Mouse (Mus musculus): ENCODE measurements around the gene Macf1.

Macf1 gene

GRCm38 (mm10) chr4:123684260-123684659 is at the start of gene Macf1:
Gene Macf1 (minus strand): TSS chr4:123684360.
- in situ Hi-C loops (cut with MseI, MboI) = no loop called here

GRCm38 (mm10) chr4:123733532-123733931 is 49.4 kb upstream of the Macf1 start:
- in situ Hi-C loops (cut with MseI, MboI) = no loop called here

- in situ Hi-C loops (cut with MseI, MboI) = no loop called here
Measured at GRCm38 (mm10) chr4:123732921-123733320, 48.8 kb upstream of the Macf1 start.

GRCm38 (mm10) chr4:123732163-123732910 is 48.2 kb upstream of the Macf1 start:
- in situ Hi-C loops (cut with MseI, MboI) = no loop called here

GRCm38 (mm10) chr4:123721761-123722160 is 37.6 kb upstream of the Macf1 start:
- in situ Hi-C loops (cut with MseI, MboI) = no loop called here

DNA sequence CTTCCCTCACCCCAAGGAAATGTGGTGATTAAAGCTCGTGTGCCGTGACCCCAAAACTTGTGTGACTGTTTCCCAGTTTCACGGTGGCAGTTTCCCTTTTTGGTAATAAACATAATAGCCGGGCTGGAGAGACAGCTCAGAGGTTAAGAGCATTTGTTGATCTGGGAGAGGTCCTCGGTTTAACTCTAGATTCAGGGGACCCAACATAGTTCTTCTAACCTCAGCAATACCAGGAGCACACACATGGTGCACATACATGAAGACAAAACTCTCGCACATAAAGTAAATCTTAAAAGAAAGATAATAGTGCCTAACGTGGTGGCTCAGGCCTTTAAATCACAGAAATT is 34.2 kb upstream of the Macf1 start:
- in situ Hi-C loops (cut with MseI, MboI) = no loop called here

DNA sequence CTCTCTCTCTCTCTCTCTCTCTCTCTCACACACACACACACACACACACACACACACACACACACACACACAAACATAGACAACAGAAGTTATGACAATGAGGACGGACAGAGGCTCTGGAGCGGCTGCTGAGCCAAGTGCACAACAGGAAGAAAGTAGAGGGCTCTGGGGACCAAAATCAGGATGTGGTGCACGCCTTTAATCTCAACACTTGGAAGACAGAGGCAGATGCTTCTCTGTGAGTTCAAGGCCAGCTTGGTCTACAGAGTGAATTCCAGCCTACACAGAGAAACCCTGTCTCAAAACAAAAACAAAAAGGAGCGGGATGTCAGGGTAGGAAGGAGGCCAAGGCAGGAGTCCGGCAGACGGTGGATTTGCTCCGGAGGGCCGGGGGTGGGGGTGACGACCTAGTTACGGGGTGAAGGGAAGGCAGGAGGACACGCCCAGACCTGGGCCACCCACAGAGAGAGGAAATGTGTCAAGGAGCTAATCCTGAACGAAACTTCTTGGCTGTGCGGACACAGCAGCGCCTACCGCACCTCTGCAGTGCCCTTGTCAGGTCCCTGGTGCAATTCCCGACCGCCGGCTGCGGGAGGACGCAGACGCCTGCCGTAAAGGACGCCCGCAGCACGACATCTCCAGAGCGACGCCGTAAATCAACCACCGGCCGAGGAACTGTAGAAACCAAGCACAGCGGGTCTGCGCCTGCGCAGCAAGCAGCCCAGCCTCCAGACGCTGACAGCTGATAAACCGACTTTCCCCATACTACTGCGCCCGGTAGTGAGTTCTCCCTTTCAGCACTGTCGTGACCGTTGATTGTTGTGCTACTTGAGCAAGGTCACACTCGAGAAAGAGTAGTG is 33.6 kb upstream of the Macf1 start, which contains the start of gene Ndufs5:
Gene Ndufs5, minus strand, starts transcription at position 629 of the 860 bp plus-strand sequence.
- in situ Hi-C loops (cut with MseI, MboI) = no loop called here

GRCm38 (mm10) chr4:123712431-123712830 is 28.3 kb upstream of the Macf1 start:
- in situ Hi-C loops (cut with MseI, MboI) = no loop called here

DNA sequence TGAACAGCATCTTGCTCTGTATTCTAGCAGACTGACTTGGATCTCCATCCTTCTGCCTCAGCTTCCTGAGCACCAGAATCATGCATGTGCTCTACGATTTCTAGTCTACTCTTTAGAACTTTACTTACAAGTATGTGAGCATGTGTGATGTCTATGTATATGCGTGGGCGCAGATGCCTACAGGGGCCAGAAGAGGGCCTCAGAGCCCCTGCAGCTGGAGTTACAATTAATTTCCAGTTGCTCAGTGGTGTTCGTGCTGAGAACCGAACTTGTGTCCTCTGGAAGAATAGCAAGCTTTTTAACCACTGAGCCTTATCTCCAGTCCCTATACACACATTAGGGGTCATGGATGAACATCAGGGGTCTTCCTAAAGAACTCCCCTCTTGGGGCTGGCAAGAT is 23.2 kb upstream of the Macf1 start:
- in situ Hi-C loops (cut with MseI, MboI) = no loop called here

DNA sequence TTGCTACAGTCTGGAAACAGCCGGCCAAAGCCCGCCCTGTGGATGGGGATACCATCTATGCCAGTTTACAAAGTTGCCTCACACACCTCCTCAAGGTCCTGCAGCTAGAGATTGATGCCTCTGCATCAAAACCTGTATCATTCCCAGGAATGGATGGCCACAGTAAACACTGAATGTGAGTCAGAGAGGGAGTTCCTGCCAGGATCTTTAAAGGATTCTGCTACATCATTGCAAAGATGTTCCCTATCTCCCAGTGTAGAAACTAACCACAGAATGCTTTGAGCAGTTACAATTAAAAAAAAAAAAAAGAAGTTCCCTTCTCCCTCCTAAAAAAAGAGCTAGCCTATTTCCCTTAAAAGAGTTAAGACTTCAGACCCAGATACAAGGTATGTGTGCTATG is 21.2 kb upstream of the Macf1 start:
- in situ Hi-C loops (cut with MseI, MboI) = no loop called here

DNA sequence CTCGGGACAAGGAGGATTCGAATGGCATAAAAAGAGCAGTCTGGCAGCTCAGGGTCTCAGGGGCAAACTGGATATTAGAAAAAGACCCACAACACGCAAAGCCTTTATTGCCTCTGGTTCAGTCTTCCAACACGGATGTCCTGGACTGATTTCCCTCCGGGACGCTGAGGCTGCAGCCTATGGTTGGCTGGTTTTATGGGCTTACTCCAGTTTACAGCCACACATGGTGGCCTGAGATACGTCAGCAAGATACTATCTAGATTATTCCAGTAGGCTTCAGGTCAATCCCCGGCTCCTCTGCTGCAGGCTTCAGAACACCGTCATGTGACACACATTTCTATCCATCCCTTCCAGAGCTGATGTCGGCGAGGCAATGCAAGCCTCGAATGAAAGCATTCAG is 9.2 kb upstream of the Macf1 start:
- in situ Hi-C loops (cut with MseI, MboI) = no loop called here

DNA sequence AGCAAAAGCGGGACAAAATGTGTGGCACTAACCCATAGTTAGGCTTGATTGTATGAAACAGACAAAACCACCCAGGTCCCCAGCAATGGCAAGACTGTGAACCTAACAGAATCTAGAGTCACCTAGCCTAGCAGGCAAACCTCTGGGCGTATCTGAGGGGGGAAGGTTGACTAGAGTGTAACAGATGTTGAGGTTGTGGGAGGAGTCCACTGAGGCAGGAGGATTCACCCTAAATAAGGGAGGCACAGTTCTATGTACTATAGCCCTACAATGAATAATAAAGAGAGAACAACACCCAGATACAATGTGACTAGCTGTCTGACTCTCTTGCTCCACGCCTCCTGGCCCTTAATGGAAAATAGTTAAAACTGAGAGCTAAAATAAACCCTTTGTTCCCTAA is 7.9 kb upstream of the Macf1 start:
- in situ Hi-C loops (cut with MseI, MboI) = no loop called here

DNA sequence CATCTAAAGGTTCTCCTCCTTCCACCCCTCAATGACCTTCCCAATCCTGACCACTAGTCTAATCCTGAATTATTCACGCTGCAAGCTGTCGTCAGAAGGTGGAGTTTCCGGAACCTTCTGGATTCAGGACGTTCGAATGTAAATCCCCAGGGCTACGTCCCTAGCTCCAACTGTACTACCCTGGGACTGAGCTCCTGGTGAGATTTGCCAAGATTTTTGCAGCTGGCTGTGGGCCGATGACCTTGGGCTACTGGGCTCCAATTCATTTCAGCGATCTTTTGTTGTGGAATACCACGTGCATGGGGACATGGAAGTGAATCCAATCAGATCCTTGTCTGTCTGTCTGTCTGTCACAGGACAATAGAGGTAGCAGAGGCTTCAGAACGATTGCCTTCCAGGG is 6.2 kb upstream of the Macf1 start:
- in situ Hi-C loops (cut with MseI, MboI) = no loop called here

DNA sequence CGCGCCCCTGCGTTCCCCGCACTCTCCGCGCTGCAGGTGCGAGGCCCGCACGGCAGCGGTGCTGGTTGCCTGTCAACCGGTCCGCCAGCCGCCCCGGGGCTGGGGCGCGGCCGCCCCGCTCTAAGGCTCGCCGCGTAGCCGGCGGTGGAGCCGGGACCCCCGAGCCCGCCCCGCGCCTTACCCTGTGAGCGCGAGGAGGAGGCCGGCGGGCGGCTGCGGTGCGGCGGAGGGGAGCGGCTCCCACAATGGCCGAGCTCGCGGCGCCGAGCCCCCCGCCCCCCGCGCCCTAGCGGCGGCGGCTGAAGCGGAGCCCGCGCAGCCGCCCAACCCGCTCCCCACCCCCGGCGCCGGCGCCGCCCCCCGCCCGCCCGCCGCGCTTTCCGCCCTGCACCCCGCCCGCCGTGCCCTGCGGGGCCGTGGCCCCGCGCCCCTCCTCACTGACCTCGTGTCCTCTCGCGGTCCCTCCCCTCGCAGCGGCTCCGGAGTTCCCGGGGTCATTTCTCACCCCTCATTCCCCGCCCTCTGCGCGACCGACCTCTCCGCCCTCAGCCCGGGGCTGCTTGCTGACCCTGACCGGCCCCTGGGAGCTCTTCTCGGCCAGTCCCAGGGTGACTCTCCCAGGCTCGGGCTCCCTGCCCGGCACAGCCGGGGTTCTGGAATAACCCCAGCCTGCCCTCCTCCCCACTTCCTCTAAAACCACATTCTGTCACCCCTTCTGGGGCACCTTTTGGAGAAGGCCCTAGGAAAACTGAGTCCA is 3.0 kb upstream of the Macf1 start:
- in situ Hi-C loops (cut with MseI, MboI) = no loop called here

- in situ Hi-C loops (cut with MseI, MboI) = no loop called here
Measured at GRCm38 (mm10) chr4:123686368-123687024, 2.3 kb upstream of the Macf1 start.

- in situ Hi-C loops (cut with MseI, MboI) = no loop called here
Measured at GRCm38 (mm10) chr4:123685506-123686242, 1.5 kb upstream of the Macf1 start.

DNA sequence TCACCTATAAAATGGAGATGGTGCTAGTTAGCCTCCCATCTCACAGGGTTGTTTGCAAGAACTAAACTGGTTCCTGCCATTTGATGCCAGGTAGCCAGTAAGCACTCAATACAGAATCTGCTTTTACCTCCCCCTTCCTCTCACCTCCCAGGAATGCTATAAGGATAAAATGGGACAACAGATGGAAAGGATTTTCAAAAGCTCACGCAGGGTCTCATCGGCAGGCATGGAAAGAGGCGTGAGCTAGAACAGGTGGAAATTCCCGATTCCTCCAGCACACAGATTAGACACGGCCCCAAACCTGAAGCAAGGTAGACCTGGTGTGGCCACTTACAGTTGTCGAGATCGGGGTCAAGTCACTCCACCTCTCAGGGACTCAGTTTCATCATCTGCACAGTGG is 886 bp upstream of the Macf1 start:
- in situ Hi-C loops (cut with MseI, MboI) = no loop called here

GRCm38 (mm10) chr4:123682291-123682690 is 1.9 kb downstream of the Macf1 start:
- in situ Hi-C loops (cut with MseI, MboI) = no loop called here

- in situ Hi-C loops (cut with MseI, MboI) = no loop called here
Measured at GRCm38 (mm10) chr4:123680962-123681361, 3.2 kb downstream of the Macf1 start.

GRCm38 (mm10) chr4:123677060-123677804 is 6.9 kb downstream of the Macf1 start:
- in situ Hi-C loops (cut with MseI, MboI) = no loop called here
